Mouse (Mus musculus) gastrocnemius, adult 8-10 months (tissue): ENCODE measurements around the gene Bmi1. TPM values are rescaled to one million over a fixed set of nuclear protein-coding genes. Genes with fewer than 3 reads are reported as not detected.

Source experiments
- DNase-seq, 2 experiments: peaks; one replicate each; pipeline ENCODE4 v3.0.0; 2022; ENCODE audit warnings: low spot score in 2 of 2
- total RNA-seq, 4 experiments: library from RNA; stranded (reverse); gene quantifications; 2 replicates each; pipeline ENCODE4 v1.2.4; 2022

Bmi1 gene
- total RNA-seq, 4 experiments from 2014 or later = 60.4 to 80.9 (median 68.8) TPM

DNA sequence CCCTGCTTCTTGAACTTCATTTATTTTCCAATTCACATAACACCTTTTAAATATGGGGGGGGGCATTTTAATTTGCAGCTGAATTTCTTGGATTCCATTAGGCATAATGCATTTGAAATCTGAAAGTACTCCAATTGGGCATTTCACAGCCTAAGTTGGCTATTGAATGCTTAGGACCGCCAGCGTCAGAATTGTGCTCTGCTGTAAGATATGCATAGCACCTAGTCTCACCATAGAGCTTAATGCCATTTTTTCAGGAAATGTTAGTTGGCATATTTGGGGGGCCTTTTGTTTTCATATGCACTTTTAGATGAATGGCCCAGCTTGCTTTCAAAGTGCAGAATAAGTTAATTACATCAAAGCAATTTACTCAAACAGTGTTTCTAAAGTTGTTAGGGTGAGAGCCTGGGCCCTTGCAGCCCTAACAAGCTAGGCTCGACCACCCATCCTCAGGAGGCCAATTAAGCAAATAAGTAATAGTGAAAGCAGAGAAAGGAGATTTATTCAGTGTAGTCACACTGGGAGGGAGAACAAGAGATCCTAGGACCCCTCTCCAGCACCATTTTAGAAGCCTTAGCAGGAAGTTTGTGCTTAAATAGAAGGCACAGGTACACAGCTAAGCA lies 45.5 kb downstream of the Bmi1 start:
- no peak for DNase-seq

DNA sequence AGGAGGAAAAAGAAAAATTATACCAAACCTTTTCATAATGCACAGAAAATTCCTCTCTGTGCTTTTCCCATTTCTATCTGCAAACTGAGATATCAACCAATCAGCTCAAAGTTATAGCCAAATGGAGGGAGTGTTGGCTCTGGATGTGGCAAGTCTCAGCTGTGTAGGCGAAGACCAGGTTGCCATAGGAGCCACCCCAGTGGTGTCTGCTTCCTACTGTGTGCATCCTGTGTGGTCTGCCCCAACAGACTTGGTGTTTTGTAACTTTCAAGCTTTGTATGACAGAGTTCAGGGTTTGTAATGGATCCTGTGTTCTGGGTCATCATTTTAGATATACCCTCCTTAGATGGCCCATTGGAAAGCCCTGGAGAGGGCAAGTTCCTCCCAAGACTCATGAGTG lies 47.6 kb downstream of the Bmi1 start:
- DNase-seq = no peak

- no peak for DNase-seq
Measured at GRCm38 (mm10) chr2:18725880-18726279, 49.1 kb downstream of the Bmi1 start.

- no peak for DNase-seq
Measured at GRCm38 (mm10) chr2:18731718-18732117, 54.9 kb downstream of the Bmi1 start.

DNA sequence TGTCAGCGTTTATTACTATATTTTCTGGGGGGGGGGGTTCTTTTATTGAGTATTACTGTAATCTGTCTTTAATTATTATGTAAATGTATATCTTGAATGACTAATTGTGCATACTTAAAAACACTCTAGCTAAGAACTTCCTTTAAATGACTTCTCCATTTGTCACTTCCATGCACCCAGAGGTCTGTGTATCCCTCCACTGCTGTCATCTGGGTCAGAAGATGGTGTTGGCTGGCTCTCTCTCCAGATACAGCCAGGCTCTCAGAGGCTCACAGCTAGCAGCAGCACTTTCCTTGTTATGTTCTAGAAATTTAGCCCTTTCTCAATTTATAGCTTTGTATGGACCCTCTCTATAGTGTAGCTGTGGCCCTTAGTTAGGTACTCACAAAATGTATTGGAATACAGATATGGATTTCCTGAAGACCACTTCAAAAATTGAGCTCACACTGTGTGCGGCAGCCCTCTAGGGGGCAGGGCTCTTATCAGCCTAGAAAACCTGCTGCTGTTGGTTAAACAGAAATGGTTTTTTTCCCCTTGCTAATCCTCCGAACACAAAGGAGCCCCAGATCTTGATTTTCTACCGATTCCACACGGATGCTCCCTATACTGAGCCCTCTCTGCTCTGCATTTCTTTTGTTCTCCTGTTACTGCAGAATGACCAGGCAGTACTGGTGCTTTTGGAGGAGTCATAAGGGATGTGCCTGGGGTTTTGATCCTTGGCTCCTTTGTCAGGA lies 57.7 kb downstream of the Bmi1 start:
- DNase-seq = no peak

Other genes with a start within 250 kb of the Bmi1 start
- gene Commd3, start 4.6 kb upstream of the Bmi1 start, total RNA-seq = 100 to 1,000 TPM in 1 of 4 experiments, 10 to 100 TPM in 3; 93.3 to 100 (median 94.8) TPM
- gene Spag6, start 17.0 kb downstream of the Bmi1 start, total RNA-seq = 1 to 10 TPM in 3 of 4 experiments, under 1 TPM in 1; 0.85 to 1.6 (median 1.2) TPM